Mouse (Mus musculus): ENCODE measurements around the gene Prss29. TPM values are rescaled to one million over a fixed set of nuclear protein-coding genes. Genes with fewer than 3 reads are reported as not detected.
A peak's percentile ranks its signal among the peaks of the same experiment; 100 is the strongest.

The Prss29 gene
- total RNA-seq (2014; fragmentation: Nextera tagmentation) (not detected in 2 replicates), total RNA-seq (2017) (not detected in 2 replicates)

DNA sequence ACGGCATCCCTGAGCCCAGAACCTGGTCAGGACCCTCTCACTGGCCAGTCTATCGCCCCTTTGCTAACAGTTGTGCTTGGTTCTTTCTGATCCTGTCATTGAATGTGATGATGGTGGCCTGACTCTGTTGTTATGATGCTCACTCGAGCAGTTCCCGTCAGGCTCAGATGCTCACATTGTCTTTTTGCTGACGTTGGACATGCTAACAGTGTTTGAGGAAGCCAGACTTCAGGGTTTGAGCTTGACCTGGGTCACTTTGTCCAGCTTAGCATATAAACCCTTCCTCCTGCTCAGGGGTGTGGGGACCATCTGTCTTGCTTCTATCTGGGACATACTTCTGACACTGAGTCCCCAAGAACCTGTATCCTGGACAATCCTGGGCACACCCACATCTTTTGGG, at the start of gene Prss29:
Gene Prss29, plus strand, starts transcription at position 301 of the 400 bp plus-strand sequence.
- no peak for ATAC-seq (replicated peaks; ENCODE audit: poor library complexity, severe bottlenecking)

DNA sequence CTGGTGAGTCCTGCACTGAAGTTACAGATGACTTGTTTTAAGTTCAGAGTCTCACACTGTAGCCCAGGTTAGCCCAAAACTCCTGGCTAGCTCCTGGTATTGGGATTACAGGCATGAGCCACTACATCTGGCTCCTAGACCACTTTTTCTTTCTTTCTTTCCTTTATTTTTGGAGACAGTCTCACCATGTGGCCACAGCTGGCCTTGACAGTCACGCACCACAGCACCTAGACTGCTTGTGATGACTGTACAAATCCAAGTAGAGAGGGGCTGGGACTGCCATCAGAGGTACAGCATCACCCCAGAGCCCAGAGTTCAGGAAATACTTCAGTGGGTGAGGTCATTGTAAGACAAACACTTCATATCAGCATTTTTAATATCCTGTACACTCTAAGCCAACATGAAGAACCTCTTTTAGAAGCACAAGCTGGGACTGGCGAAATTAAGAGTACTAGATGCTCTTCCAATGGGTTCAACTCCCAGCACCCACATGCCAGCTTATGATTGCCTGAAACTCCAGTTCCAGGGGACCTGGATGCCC, 47.6 kb upstream of the Prss29 start:
- ATAC-seq (replicated peaks; ENCODE audit: poor library complexity, severe bottlenecking) = no peak

DNA sequence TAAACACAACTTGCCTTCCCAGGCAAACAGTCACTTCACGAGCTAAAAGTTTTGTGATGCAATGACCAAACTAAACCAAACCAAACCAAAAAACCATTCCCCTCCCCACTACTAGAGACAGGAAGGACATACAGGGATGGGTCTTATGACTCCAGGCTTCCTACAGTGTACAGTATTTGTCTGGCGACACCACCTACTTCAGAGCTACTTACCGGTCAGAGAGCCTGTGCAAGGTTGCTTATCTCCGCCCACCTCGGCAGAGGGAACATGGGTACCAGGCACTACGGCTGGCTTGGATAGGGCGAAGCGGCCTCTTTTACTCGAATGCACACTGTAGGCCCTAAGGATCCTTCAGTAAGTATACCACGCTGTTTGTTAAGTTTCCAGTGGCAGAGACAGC, 46.1 kb upstream of the Prss29 start:
- ATAC-seq (replicated peaks; ENCODE audit: poor library complexity, severe bottlenecking) = 0 out of 2 replicates have a peak, but pooled peaks have one; percentile 8

DNA sequence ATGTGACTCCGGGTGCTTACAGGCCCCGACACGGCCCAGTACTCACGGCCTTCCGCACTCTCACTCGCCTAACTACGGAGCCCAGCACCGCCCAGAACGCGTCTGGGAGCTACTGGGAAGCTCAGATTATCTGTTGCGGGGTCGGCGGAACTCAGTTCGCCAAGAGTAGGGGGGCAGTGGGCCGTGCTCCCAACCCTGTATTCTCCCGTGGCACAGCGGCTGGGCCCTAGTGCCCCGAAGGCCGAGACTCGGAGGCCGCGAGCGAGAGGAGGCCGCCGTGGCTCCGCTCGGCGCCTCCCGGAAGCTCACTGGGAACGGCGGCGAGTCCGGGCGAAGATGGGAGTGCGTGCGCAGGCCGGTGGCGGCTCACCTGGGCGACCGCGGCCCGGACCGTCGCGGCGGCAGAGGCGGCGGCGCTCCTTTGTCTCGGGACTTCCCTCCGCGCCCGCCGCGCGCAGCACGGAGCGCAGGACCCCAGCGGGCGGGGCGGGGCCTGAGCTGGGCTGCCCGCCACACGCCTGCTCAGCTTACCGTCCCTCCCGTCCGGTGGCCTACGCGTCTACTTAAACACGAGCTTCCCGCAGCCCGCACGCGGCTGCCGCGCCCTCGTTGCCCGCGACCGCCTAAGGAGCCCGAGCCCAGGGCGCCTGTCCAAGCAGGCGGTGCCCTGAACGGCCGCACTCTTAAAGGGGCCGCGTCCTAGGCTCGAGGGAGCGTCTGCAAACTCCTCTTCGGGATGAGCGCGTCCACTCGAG, 45.3 kb upstream of the Prss29 start:
- peak; percentile 60 for ATAC-seq (replicated peaks; ENCODE audit: poor library complexity, severe bottlenecking)

DNA sequence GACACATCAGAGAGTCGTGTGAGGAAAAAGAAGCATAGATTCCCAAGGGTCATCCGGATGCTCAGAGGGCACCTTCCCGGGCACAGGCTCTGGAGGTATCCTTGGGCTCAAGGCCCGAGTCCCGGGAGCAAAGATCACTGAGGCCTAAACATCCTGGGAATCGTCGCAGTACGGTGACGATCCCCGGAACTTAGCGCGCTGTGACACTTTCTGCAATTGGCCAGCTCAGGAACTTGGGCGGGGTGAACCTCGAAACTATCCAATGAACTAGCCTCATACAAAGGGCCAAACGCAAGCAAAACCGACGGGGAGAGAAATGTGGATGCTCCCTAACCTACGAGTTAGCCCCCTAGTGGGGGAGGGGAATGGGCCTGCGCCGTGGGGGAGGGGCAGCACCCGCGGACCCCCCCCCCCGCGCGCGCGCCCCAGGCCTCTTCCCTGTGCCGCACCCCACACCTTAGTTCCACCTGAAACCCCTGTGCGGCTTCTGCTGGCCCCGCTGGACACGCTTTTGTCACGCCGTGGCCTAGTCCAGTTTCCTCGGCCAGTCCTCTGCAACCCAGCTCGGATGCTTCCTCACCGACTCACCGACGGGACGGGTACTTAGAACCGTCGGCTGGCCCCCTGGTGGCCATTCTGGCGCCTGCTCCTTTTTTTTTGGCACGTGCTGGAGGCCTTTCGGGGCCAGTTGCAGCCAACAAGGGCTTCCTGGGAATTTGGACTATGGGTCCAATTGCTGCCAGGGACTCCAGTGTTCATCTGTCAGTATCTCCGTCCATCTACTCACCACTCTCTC, 44.5 kb upstream of the Prss29 start:
- peak; percentile 79 for ATAC-seq (replicated peaks; ENCODE audit: poor library complexity, severe bottlenecking)

DNA sequence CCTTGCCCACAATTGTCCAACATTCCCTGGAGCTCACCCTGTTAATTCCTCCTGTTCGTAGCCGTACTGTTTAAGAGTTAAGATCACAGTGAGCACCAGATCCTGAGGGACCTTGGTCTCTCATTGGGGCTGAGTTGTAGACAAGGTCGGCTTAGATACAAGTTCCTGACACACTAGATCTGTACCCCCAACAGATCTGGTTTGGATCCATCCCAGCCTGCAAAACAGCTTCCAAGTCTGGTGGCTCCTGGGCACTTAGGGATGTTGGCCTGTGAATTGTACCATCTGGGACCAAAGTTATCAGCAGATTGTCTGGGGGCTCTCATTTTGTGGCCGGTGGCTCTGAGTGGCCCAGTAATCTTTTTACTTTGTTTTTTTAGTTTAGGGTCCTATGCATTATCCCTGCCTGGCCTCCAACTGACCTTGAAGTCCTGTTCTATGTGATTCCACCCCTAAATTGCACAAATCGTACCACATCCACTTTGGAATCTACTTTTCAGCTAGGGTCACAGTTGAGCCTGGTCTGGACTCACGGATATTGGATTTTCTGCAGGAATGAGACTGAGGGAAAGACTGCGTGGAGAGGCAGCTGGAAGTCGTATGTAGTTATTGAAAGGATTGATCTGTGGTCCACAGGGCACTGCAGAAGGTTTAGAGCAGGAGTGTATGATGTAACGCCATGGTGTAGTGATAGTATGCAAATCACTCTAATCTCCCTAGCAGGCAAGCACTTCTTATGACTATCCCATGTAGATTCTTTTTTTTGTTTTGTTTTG, 43.7 kb upstream of the Prss29 start, which contains the start of gene Ube2i:
Gene Ube2i, minus strand, starts transcription at position 52 of the 776 bp plus-strand sequence.
- ATAC-seq (replicated peaks; ENCODE audit: poor library complexity, severe bottlenecking) = no peak

DNA sequence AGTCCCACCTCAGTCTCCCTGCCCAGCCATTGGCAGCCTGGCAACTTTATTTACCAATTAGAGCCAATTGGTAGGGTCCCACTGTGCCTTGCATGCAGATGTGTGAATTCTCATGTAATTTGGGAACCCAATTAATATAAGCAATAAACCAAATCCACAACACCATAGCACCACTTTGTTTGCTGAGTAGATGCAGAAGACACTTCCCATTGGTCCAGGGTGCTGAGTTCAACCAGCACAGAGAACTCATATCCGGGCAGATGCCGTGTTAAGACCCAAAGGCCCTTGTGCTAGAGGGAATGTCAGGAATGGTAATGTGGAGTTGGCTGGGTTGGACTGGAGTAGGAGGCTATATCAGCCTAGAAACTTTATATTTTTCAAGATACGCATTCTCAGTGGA, 42.6 kb upstream of the Prss29 start:
- no peak for ATAC-seq (replicated peaks; ENCODE audit: poor library complexity, severe bottlenecking)

DNA sequence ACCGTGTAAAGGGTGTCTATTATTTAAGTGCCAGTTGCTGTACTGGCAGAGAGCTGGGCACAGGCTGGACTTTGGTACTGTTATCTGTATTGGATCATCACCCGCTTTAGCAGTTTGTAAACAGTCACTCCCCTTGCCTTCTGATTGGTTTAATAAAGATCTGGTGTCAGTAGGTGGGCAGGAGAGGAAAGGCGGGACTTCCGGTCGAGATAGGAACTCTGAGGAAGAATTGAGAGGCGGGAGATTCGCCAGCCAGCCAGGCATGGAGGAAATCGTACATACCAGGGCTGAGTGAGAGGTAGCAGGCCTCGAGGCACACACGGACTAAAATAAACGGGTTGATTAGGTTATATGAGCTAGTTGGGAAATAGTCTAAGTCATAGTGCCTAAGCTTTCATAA, 36.3 kb upstream of the Prss29 start:
- peak; percentile 50 for ATAC-seq (replicated peaks; ENCODE audit: poor library complexity, severe bottlenecking)

DNA sequence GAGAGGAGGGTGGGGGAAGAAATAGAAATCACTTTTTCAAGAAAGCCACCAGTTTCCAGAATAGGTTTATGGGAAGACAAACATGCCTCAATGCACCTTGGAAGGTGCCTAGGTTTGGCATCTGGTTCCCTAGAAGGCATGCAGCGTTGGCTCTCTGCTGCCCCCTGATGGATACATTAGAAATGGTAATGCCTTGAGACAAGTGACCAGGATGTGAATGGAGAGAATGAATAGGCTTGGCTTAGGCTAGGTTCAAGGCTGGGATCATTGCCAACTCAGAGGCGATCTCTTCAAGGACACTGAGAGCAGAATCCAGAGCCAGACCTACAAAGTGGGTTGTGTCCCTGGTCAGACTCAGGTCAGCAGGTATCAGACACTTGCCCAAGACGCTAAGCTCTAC, 33.4 kb upstream of the Prss29 start:
- ATAC-seq (replicated peaks; ENCODE audit: poor library complexity, severe bottlenecking) = peak; percentile 76

DNA sequence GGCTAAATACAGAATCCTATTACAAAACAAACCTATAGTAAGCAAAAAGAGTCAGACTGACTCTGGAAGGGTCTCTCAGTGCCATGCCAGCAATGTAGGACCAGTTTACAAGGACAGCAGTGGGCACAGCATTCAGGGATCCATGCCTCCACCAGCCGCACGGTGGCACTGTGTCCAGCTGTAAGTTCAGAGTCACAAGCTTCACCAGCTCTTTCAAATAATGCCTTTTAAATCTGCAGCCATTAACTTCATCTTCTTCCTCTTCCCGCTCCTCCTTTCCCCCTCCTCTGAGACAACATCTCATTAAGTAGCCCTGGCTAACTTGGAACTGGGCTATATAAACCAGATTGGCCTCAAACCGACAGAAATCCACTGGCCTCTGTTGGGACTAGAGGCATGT, 29.6 kb upstream of the Prss29 start:
- peak; percentile 84 for ATAC-seq (replicated peaks; ENCODE audit: poor library complexity, severe bottlenecking)

DNA sequence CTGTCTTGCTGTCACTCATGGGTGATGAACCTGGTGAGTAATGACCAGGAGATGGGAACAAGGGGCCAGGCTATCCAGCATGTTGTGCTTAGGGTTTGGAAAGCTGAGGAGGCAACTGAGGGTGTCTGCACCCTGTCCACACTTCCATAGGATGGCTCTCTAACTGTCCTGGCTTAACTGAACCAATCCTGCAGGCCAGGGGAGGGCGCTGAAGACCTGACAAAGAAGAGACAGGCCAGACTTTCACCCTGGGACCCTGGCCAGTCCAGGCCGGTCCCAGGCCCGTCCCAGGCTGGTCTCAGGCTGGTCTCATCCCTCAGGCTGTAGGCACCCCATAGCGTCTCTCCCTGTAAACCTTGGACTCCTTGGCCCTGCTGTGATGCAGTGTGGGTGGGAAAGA, 28.0 kb upstream of the Prss29 start:
- no peak for ATAC-seq (replicated peaks; ENCODE audit: poor library complexity, severe bottlenecking)

DNA sequence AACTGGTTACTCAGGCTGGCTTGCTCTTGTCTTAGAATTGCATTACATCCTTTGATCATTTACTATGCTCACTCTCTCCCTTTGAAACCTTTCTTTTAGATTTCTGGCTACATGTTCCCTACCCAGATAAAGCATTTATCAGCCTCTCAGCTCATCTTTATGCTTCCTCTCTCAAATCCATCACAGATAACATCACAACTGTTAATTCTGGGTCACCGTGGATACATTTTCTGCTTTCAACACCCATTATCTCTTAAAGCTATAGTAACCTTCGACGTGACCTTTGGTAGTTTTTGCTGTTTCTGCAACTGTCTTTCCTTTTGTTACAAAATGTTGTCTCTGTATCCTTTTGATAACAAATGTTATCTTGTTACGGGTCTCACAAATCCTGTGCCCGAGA, 25.0 kb upstream of the Prss29 start:
- no peak for ATAC-seq (replicated peaks; ENCODE audit: poor library complexity, severe bottlenecking)

DNA sequence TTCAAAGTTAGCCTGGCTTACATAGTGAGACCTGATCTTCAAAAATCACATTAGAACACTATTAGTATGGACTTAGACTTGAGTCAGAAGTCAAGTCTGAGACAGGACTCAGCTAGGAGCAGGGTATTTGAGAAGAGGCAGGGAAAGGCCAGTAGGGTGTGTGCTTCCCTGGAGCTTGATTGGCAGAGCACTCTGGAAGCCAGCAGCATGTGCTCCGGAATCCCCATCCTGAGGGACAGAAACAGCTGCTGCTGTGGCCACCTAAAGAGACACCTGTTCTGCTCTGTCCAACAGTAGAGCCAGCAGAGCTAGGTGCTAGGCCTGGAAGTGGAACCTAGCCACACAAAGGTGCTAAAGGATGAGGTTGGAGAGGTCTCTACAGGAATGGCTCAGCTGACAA, 24.3 kb upstream of the Prss29 start:
- ATAC-seq (replicated peaks; ENCODE audit: poor library complexity, severe bottlenecking) = no peak

DNA sequence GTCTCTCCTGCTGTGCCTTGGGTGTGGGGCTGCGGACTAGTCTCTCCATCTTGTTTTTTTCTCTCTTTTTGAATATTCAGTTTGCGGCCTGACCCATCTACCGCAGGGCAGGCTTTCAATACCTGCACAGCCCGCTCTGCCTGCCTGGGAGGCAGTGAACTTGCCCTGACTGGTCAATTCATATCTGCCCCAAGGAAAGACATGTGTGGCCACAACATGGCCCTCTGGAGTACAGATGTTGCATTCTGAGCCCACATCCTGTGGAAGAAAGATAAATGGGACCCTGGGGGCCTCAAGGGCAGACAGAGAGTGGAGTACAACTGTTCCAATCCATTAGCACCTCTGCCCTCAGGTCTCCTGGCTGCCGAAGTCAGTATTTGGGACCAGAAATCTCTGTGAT, 20.4 kb upstream of the Prss29 start, which contains the start of gene Prss34:
Gene Prss34, plus strand, starts transcription at position 301 of the 400 bp plus-strand sequence.
- no peak for ATAC-seq (replicated peaks; ENCODE audit: poor library complexity, severe bottlenecking)

DNA sequence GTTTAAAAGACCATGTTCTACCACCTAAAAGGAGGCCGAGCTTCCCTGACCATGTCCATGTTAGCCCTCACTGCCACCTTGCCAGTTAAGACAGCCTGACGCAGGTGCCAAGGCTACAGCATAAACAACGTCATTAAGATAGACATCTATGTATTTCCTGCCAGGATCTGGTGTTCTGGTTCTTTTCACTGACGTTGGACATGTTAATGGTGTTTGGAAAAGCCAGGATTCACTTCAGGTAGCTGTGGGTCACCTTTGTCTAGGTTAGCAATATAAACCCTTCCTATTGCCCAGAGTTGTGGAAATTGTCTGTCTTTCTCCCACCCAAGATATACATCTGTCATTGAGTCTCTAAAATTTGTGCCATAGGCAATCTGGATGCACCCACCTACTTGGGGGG, 10.1 kb upstream of the Prss29 start, which contains the start of gene Prss28:
Gene Prss28, plus strand, starts transcription at position 301 of the 400 bp plus-strand sequence.
- no peak for ATAC-seq (replicated peaks; ENCODE audit: poor library complexity, severe bottlenecking)

DNA sequence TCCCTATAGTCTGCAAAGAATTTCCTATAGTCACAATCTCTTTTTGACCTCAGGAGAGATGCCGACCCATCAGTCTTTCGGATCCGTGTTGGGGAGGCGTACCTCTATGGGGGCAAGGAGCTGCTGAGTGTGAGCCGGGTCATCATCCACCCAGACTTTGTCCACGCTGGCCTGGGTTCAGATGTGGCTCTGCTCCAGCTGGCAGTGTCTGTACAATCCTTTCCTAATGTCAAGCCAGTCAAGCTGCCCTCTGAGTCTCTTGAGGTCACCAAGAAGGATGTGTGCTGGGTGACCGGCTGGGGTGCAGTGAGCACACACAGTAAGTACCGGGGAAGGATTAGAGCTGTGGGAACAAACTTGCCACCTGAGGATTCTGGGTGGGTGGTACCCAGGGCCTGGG, 2.4 kb downstream of the Prss29 start:
- no peak for ATAC-seq (replicated peaks; ENCODE audit: poor library complexity, severe bottlenecking)

DNA sequence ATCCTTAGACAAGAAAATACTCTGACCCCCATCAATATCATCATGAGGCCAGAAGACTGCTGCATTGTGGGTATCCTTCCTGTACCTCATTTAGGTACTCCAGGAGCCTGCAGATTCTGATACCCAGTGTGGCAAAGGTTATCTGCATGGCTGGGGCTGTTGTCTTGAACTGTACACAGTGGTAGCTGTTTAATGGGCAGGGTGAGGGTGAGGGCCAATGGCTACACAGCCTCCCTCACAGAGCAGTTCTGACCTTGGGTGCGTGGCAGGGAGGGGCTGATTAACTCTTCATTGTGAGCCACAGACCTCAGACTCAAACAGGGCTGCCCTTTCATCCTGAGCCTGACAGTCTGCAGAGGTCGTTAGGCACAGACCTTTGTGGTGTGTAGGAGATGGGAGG, 4.5 kb downstream of the Prss29 start:
- no peak for ATAC-seq (replicated peaks; ENCODE audit: poor library complexity, severe bottlenecking)

DNA sequence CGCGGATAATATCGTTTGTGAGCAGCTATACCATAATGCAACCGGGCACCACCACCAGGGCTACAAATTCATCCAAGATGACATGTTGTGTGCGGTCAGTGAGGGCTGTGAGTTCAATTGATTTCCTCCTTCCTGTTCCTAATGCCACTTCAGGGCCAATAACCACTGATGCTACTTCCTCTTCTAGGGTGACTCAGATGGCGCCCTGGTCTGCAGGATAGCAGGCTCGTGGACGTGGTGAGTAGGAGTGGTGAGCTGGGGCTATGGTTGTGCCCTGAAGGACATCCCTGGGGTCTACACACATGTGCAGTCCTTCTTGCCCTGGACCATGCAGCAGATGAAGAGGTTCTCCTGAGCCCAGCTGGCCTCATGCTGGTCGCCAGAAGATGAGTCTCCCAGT, 13.9 kb downstream of the Prss29 start:
- ATAC-seq (replicated peaks; ENCODE audit: poor library complexity, severe bottlenecking) = peak; percentile 90

DNA sequence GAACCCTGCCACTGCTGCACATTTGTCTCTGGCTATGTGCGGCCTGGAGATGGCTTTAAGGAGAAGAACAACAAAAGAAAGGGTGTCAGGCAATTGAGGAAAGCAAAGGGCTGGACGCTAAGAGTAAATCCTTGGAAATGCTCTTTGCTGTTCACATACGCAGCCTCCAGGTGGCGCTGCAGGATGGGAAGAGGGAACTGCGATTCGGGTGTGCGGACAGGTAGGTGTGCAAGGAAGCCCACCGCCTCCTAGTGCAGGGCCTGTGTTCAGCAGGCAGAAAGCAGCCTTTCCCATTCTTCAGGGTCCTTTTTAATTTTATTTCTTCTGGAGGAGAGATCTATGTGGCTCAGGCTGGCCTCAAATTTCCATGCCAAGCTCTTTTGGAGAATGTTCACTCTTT, 15.5 kb downstream of the Prss29 start:
- peak; percentile 41; the same call in 1 of the 2 replicates for ATAC-seq (replicated peaks; ENCODE audit: poor library complexity, severe bottlenecking)

DNA sequence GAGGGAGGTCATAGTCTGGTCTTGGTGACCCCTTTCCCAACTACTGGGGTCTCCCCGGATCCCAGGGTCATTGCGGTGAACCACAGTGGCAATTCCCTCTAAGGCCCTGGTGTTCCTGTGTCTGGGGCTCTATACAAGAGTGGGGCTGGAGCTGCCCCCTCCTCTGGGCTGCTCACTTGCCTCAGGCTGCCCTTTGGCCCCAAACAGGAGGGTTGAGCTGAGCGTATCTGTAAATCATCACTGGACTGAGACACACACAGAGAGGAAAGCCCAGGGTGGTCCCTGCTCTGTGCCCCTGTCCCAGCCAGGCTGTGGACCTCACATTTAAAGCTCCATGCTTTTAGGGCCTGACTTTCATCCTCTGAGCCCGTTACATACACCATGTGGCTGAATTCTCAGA, 19.8 kb downstream of the Prss29 start:
- no peak for ATAC-seq (replicated peaks; ENCODE audit: poor library complexity, severe bottlenecking)

Data from granulocyte monocyte progenitor cell, adult 5-6 weeks (primary cell).